Mouse (Mus musculus) spleen, postnatal 36 days (tissue): ENCODE measurements around the gene Mapre3.

ENCODE experiments used
- DNase-seq, 2 experiments: peaks; one replicate each; pipeline ENCODE4 v3.0.0; 2022; ENCODE audit warnings: low spot score in 2 of 2, mixed read lengths in 1 of 2

Gene Mapre3

DNA sequence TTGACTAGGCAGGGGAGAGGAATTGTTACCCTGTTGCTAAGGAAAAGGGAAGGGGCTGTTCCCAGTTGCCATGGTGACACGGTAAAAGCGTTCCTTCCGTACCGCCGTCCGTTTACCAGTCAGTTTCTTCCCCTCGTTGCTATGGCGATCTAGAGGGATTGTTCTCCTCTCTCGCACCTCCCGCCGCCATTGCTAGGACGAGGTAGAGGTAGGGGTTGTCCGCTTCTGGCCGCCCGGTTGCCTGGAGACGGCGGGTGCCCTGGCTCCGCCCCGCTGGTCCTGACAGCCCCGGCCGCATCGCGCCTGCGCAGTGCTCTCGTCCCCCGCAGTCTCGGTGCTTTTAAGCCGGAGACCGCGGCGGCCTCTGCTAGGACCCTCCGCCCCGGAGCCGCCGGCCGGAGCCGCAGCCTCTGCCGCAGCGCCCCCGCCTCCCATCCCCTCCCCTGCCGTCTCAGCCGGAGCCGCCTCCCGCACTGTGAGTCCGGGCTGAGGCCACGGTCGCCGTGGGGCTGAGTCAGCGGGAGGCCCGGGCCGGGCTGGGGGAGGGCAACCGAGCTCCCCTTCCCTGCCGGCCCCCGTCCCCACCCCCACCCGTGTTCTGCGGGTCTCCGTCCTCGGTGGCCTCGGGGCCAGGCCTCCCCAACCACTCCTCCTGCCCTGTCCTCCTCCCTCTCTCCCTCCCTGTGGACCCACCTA is at the start of gene Mapre3:
Gene Mapre3 (plus strand): TSS at position 218 of the 696 bp plus-strand sequence.
- peak; percentile 84 to 86 for DNase-seq

GRCm38 (mm10) chr5:30765596-30766370 is 48.7 kb upstream of the Mapre3 start:
- no peak for DNase-seq

DNA sequence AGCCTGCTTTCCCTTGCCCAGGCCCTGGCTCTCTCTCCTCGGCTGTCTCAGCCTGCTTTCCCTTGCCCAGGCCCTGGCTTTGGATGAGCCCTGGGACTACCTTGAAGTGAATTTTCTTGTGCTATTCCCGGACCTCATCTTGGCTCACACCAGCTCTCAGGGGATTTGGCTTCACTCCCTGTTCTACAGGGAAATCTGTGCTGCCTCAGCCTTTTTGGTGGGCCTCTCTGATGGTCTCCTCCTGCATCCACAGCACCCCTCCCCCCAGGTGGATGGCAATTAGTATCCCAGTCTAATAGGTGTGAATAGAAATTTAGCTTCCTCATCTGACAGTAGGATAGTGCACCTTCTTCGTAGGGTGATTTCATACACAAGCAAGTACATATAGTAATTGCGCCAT is 46.4 kb upstream of the Mapre3 start:
- DNase-seq, result no peak

GRCm38 (mm10) chr5:30768598-30768997 is 45.8 kb upstream of the Mapre3 start:
- DNase-seq, result no peak

DNA sequence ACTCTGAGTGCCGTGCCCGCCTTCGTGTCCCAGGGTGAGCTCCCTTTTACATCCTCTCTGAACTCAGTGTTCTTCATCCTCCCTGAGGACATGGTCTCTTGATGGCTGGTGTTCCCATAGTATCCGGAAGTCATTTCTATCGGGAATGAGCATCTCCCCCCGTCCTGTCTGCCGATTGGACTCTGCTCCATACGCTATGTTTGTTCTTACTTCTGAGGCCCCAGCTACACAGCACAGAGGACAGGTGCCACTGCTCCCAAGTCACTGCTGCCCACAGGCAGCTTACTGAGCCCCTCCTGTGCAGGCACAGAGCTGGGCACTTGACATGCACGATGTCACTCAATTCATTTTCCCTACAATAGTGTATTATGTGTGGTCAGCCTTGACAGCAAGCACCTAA is 45.4 kb upstream of the Mapre3 start:
- DNase-seq, result no peak

DNA sequence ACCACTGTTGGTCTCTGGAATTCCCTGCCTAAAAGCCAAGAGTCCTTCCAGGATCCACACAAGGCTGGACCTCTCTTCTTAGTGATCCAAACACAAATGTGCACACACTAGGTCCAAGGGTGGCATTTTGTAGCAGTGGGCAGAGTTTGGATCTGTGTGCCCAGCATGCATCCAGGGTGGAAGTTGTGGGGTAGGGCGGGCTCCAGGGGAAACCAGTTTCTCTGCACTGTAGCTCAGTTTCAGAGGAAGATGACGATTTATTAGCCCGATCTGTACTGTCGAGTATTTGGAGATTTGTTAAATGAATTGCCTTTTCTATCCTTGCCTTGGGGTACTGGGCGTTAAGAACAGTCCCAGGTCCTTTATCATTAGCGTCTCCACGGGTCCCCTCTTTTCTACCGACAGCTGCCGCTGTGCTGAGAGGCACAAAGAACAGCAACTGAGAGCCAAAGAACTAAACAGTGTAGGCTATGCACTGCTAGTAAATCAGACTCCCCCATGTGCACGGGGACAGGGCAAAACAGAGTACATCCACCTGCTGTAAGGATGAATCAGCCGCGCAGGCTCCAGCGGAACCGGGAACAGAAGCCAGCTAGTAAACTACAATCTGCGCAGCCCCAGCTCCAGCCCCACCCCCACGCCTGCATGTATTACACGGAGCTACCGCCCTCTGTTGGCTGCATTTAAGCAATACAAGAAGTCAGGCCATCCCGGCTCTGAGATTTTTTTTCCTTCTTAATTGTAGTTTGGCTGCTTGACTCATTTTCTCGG is 39.7 kb upstream of the Mapre3 start:
- DNase-seq, result peak; percentile 70 to 75

- DNase-seq, result no peak
Measured at GRCm38 (mm10) chr5:30780699-30781098, 33.7 kb upstream of the Mapre3 start.

DNA sequence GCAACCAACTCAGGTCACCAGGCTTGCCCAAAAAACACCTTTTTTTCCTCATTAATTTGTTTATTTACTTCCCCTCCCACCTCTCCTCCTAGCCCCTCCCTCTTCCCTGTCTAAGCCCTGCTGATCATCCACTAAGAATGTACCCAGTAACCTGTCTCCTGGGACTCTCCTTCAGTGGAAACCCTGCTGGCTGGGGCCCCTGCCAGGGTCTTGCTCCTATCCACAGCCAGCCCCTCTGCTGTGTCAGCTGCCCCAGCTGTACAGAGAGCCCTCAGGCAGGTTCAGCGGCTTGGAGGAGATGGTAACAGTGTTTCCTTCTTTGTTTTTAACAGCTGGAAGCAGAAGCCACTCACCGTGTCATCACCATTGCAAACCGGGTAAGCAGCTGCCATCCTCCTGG is 33.3 kb upstream of the Mapre3 start:
- no peak for DNase-seq

- DNase-seq, result no peak
Measured at GRCm38 (mm10) chr5:30787381-30787780, 27.1 kb upstream of the Mapre3 start.

DNA sequence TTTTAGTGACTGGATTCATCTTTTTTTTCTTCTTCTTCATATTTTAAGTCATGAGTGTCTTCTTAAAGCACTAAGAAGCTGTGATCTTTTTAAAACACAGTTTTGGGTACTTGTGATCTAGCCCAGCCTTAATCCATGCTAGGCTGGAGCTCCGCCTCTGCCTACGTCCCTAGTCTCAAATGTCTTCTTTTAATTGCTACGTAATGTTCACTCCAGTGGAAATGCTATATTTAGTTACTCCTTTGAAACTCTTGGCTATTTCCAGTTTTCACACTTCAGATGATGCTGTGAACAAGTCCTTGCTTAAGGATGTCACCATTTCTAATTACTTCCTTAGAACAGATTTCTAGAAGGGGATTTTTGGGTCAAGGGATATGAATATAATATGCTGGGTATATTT is 24.4 kb upstream of the Mapre3 start:
- no peak for DNase-seq

DNA sequence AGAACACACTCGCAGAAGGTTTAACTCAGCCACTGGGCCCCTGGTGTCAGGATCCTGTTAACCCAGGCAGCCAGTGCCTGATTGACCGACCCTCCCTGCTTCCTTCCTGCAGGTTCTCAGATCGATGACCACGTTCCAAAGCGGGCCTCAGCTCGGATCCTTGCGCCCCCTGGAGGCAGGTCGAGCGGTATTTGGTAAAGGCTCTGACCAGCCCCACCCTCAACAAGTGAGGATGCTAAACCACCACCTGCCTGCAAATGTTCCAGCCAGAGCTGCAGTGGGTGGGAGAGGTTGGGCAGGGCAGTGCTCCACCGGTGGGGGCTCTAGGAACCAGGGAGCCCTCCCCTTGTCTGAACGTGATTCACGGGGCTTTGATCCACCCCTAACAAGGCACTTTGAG is 18.3 kb upstream of the Mapre3 start:
- peak; percentile 61 to 62 for DNase-seq

DNA sequence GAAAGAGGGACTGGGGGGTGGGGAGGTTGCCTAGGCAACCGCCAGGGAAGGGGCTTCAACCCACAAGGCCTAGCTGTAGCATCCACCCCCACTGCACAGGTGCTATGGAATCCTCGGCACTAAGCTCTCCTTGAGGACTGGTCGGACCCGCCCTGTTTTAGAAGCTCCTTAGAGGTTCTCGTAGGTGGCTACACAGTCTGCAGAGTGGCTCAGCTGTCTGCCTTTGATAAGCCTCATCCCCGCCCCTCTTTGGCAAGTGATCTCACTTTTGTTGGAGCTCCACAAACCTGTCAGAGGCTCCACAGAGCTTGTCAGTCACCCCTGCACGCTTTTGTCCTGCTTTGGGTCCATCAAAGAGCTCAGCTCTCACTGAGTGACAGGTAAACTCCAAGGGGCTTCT is 17.0 kb upstream of the Mapre3 start:
- peak; percentile 40 to 66 for DNase-seq

DNA sequence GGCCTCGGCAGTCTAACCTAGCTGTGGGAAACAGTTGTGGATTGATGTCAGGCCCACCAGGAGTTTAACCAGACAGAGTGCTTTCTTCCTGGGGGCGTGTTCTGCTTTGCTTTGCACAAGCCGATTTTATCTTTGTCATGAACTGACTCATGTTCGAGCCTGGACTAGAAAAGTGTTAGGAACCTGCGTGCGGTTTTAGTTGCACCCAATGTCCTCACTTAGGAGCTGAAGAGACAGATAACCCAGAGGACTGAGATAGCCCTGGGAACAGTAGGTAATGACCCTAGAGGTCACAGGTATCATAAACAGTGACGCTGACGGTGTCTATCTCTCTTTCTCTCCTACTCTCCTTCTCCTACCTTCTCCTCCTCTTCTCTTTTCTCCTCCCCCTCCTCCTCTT is 16.5 kb upstream of the Mapre3 start:
- DNase-seq, result no peak

DNA sequence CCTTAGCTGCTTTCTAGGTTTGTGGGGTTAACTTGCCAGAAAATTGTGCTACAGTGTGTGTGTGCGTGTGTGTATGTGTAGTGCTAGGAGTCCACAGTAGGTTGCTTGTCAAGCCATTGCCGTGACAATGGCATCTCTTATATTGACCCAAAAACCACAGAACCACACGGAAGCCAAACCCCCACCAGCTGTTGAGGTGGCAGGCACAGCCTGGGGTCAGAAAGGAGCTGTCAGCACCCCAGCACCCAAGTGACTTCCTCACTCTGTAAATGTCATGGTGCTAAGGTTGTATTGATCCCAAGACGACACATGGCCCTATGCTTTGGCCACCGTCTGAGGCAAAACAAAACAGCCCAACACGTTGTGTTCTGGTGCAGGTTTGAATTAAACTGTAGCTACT is 15.5 kb upstream of the Mapre3 start:
- no peak for DNase-seq

GRCm38 (mm10) chr5:30802724-30803467 is 11.5 kb upstream of the Mapre3 start:
- DNase-seq, result no peak

DNA sequence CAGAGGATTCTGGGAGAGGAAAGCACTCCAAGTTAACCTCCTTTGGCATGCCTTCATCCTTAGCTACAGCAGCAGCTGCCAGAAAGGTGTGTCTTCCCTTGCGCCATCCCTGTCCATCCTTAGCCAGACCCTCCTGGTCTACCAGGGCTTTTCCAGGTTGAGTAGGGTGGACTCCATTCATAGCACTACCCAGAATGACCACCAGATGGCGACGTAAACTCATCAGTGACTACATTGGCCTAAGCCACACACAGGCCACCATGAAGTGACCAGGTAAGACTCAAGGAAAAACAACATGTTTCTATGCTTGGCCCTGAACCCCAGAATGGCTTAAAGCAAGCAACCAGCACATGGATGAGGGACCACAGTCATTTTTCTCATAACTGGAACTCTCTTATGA is 8.3 kb upstream of the Mapre3 start:
- peak; percentile 67 to 78 for DNase-seq

- no peak for DNase-seq
Measured at GRCm38 (mm10) chr5:30815120-30815465, 652 bp downstream of the Mapre3 start.

DNA sequence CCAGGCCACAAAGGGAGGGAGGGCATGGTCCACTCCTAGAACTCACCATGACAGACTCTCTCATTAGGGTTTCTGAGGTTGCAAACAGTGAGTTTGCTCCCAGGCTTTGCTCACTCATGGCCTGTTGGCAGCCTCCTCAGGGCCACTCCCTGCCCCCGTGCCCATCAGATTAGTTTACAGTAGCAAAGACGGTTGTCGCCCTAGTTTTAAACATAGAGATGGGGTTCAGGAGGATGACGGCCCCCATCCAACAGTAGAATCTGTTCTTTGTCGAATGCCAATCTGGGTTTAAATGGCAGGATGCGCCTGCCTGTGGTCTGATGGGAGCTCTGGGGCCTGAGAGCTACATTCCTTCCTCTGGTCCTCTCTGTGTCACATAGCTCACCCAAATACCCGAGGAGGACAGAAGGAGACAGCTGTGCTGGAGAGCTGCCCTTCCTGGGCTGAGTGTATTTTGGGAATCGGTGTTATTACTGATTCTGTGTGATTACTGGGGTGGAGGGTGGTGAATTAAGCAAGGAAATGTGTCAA is 1.9 kb downstream of the Mapre3 start:
- no peak for DNase-seq

GRCm38 (mm10) chr5:30818758-30819309 is 4.4 kb downstream of the Mapre3 start:
- DNase-seq, result no peak

DNA sequence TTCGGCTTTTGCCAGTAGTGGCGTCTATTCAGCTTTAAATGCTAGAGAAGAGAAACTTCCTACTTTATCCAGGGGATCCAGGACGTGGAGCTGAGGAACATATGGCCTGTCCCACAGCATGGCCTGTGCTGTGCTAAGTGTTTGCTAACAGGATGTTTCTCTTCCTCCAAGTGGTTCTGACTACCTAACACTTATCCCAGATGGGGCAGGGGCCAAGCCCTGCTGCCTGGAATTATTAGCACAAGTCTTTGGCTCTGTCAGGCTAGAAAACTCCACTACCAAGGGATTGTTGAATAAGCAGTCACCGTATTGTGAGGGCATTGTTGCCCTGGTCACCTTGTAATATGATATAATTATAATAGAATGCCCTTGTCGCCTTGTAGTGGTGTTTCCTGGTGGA is 8.2 kb downstream of the Mapre3 start:
- DNase-seq, result no peak

- DNase-seq, result no peak
Measured at GRCm38 (mm10) chr5:30823091-30823490, 8.7 kb downstream of the Mapre3 start.
